Mouse (Mus musculus) adrenal gland, postnatal 4 days (tissue): Measurements from ENCODE around the gene Drd2. TPM values are rescaled to one million over a fixed set of nuclear protein-coding genes. Genes with fewer than 3 reads are reported as not detected.
A peak's percentile ranks its signal among the peaks of the same experiment; 100 is the strongest.

ENCODE experiments used
- DNase-seq, 2 experiments: peaks; one replicate each; pipeline ENCODE4 v3.0.0; 2021 to 2022; ENCODE audit warnings: low spot score in 2 of 2, mixed read lengths in 2 of 2
- long read RNA-seq, 2 experiments: library from polyadenylated mRNA; stranded (forward); transcript quantifications; one replicate each; pipeline ENCODE4 v2.0.0; 2021
- total RNA-seq, 2 experiments: library from RNA; stranded (reverse); gene quantifications; 2 replicates each; pipeline ENCODE4 v1.2.3; 2021

Gene Drd2
- total RNA-seq = 1 to 10 TPM; 2.1 to 2.4 TPM
- long read RNA-seq, experiment 1, partial matches to known transcripts = 1 of 1 reads
- long read RNA-seq, experiment 1, other reads (novel, unspliced or antisense) = 0 of 1 reads
- long read RNA-seq, experiment 2, partial matches to known transcripts = 1 of 3 reads
- long read RNA-seq, experiment 2, other reads (novel, unspliced or antisense) = 1 of 3 reads

DNA sequence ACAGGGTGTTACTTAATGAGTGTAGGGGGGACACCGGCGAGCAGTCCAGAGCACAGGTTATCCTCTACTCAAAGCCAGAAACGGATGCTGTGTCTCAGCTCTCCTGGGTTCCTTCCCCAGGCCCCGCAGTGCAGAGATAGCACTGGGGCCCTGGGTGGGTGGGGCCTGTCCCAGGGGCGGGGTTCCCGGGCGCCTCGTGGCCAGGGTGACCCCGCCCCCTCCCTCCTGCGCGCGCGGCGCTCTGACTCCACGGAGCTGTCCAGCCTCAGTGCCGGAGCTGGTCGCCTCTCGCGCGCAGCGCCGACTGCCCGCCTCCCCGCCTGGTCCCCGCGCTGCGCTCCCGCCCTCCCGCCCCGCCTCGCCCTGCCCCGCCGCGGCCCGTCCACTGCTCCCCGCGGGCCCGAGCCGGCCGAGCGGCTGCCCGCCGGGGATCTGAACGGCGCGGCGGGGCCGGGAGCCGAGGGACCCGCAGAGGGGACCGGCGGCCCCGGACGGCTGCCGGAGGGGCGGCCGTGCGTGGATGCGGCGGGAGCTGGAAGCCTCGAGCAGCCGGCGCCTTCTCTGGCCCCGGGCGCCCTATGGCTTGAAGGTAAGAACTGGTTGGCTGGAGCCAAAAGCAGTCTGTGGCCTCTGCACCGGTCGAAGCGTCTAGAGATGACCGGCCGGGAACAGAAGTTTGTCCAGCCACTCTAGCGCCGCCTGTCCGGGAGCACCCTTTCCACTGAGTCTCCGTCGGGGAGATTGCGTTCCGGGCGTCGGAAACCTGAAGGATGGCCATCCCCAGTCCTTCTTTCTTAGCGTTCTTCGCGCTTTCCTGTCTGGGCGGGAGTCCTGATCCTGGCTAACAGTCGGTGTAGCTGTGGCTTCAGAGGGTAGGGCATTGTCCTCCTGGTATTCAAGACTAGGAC is at the start of gene Drd2:
Gene Drd2 (plus strand): TSS at position 492 of the 908 bp plus-strand sequence.
- peak; percentile 20 to 25 for DNase-seq

DNA sequence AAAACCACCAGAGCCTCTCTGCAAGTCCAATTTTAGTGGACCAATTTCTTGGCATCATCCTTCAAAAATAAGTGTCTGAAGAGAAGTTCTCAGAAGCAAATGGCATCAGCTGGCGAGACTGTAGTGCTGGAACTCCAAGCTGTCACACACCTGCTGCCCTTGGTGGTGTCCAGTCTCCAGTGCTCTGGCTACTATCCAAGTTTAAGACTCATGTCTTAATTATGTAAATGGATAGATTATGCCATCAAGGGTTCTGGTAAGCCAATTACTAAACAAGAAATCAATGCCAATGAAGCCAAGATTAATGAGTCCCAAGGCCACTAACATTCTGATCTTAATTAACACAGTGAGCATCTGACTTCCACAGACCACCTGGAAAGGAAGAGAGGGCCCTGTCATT is 45.3 kb upstream of the Drd2 start:
- no peak for DNase-seq

DNA sequence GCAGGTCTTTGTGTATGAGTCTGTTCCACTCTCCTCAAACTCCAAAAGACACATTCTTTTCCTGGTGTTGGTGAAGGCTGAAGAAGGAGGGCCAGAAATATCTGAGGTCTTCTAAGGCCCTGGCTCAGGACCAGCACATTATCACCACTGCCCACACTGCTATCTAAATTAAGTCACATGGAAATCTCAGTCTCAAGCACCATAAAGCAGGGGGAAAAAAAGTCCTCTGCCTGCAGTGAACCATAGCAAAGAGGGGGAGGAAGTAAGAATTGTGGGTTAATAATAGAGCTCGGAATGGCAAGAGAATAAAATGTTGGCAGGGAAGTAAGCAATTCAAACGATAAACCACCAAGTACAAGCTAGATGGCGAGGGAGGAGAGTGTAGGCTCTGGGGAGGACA is 32.9 kb upstream of the Drd2 start:
- DNase-seq = no peak

DNA sequence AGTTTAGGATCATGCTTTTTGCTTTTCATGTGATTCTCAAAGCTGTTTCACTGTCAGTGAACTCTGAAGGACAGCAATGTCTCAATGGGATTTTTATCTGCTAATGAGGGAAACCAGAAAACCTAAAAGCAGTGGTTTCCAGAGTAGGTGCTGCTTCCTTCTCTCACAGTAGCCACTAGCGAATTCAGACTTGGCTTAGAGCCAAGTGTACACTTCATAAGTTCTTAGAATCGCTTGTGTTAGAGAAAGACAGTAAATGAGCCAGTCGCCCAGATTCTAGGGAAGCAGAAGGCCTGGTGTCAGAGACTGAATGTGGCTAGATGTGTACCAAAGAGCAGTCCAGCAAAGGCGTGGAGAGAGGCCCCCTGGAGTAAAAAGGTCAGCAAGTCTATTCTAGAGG is 29.6 kb upstream of the Drd2 start:
- no peak for DNase-seq

DNA sequence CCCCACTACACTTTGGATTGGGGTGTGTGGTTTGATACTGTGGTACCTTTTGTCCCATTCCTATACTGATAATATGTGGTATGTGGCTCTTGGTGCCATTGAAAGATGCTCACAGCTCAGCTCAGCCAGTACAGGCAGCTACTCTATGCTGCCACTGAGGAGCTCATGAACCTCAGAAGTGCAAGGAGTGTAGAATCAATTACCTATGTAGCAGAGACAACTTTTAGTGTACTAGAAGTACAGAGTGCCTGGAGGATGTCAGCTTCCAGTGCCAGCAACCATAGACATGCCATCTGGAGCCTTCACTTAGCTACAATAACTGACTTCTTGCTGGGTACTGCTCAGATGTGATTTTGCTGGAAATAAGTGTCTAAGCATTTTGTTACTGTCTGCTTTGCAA is 21.8 kb upstream of the Drd2 start:
- no peak for DNase-seq

DNA sequence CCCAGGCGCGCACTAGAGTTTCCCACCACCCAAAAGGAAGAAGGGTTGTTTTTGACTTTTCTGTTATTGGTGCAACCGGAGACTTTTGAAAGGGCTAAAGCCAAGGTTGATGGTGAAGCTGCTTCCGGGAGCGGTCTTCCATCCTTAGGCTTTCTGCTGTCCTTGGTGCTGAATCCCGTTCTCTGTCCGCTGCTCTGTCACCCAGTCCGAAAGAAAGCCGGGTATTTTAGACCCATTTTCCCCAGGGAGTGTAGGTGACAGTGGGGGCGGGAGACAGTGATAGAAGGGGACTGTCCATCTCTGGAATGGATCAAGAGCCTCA is 578 bp downstream of the Drd2 start:
- DNase-seq = peak; percentile 10 to 20

DNA sequence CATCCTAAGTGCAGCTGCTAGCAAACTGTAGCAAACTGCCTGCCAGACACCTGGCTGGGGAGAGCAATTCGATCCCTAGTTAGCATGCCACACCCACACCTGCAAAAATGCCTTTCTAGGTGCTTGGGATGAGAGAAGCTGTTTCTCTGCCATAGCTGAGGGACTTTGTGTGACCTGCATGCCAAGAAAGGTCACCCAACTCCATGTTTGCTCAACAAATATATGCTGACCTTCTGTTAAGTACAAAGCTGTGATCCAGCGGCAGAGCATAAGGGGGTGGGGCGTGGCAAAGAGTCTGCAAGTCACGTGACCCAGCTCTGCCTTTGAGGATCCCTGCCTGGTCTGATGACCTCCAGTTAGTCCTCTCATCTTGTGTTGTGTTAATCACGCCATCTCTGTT is 25.3 kb downstream of the Drd2 start:
- no peak for DNase-seq

DNA sequence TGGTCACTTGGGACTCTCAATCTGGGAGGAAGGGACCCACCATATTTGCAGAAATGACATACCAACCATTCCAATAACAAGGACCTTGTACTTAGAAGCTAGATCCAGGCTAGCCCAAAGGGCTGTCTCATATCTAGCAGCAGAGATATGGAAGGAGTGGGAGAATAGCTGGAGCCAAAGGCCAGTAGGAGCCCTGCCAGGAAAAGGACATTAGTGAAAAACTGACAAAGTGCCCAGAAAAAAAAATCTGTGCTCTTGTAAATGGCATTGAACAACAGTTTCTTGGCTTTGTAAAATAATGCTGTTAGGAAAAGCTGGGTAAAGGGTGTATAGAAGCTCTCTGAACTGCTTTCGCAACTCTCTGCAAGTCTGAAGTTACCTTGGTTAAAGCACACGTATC is 33.5 kb downstream of the Drd2 start:
- no peak for DNase-seq

DNA sequence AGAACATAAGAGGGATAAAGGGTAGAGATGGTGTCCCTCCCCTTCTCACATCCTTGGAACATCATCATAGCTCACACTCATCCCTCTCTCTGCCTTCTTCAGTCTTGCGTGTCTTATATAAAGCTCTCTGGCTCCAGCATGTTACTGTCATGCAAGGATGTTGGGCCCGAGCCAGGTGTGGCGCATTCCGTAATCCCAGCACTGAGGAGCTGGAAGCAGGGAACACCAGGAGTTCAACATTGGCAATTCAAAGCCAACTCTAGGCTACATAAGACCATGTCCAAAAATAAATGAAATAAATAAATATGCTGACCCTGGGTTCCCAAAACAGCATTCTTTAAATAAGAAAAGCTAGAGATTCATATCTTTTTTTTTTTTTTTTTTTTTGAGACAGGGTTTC is 39.5 kb downstream of the Drd2 start:
- DNase-seq = no peak

DNA sequence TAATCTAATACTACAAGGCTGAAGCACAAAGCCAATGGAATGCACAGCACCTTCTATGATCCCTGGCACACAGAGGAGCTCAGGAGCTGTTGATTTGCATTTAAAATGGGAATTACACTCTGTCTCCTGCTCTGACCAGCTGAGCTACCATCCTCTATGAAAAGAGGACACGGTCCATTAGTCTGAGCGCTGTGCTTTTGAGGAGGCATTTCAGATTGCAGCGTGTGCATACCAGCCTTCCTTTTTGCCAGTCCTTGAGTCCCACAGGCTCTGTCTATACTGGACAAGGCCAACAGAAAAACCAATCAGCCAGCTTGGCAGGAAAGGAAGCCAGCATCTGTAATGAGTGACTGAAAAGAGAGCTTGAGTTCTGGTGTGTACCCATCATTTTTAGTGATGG is 43.6 kb downstream of the Drd2 start:
- DNase-seq = no peak

DNA sequence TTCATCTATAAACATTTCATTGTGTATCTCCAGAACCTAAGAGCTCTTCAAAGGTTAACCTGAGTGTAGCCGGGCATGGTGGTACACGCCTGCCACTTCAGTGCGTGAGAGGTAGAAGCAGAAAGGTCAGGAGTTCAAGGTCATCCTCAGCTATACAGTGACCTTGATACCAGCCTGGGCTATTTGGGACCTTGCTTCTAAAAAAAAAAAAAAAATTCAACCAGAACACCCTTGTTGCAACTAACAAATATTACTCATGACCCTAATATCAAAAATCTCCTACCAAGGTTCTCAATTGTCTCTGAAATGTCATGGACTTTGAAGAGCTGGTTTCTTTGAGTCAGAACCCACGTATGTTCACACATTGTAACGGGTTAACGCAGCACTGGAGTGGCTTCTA is 44.4 kb downstream of the Drd2 start:
- no peak for DNase-seq

DNA sequence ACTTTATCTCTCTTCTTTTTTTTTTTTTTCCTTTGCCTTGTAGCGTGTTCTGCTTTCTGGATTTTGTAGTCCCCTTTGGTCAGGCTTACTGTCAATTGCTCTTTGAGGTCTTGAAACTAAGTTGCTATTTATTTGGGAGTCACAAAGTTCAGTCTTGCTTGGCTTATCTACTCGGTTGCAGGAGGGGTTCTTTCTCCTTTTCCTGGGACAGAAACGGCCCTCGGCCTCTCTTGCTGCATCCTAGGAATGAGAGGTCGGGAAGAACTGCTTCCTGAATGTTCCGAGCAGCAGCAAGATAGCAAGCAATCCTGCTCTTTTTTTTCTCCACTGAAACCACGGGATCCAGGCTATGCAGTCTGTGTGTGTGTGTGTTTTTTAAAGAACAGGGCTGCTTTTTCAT is 44.9 kb downstream of the Drd2 start:
- DNase-seq = no peak

DNA sequence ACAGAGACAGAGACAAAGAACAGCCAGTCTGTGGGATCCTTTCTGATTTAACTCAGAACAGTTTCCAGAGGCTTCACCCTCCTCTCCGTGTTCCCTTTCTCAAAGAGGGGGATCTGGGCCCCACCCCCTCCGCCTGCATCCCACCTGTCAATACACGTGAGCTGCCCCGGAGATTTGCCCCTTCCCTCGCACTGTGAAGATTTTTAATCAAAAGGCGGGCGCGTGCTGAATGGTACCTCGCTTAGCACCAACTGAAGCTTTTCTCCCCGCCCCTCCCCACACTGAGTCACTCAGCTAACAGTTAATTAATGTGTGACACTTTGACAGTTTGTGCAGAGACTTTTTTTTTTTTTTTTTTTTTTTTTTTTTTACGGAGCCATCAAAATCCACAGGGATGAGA is 45.7 kb downstream of the Drd2 start:
- no peak for DNase-seq

DNA sequence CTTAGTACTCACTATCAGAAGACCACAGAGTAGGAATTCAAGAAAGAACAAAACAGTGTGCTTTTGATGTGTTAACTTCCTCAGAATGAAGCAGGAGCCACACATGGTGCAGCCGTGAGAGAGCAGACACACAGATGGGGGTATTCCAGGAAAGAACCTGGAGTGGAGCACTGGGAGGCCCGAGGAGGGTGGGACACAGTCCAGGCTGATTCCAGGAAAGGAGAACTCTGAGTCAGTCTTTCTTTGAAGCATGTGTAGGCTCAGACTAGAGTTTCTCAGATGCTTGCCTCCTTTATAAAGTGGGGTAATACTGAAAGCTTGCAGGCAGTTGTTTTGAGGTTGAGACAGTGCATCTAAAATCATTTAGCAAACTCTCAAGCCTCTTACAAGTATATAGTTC is 51.8 kb downstream of the Drd2 start:
- DNase-seq = no peak

DNA sequence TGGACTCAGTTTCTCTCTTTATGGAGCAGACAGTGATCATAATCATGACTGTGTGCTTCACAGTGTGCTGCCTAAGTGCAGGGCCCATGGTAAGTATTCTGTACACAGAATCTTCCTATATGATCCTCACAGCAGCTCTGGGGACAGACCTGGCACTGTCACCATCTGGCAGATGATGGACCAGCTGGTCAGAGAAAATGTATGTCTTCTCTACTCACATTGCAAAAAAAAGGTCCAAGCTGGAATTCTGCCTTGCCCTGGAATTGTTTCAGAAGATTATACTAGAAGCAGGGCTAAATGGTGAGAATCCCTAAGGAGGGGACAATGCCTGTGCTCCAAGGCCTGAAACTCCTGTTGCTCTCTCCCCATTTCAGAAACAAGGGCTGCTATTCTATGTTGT is 55.6 kb downstream of the Drd2 start:
- no peak for DNase-seq

DNA sequence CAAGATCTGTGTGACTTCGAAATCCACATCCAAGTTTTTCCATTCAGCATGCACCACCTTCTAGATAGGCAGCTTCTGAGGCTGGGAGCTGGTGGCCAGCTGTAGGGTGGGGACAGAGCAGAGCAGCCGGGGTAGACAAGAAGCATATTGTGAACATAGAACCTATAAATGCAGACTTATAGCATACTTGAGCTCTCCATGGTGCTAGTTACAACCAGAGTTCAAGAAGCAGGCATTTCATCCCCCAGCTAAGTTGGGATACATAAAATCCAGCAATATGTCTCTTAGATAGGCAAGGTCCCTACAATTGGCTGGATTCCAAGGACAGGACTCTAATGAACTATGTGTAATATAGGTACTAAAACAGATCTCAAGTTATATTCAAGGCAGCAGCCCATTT is 63.3 kb downstream of the Drd2 start:
- DNase-seq = no peak

DNA sequence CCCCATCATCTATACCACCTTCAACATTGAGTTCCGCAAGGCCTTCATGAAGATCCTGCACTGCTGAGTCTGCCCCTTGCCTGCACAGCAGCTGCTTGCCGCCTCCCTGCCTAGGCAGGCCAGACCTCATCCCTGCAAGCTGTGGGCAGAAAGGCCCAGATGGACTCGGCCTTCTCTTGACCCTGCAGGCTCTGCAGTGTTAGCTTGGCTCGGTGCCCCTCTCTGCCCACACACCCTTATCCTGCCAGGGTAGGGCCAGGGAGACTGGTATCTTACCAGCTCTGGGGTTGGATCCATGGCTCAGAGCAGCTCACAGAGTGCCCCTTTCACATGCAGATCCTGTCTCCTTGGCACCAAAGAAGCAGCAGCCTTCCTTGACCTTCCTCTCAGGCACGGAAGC is 66.6 kb downstream of the Drd2 start:
- no peak for DNase-seq

DNA sequence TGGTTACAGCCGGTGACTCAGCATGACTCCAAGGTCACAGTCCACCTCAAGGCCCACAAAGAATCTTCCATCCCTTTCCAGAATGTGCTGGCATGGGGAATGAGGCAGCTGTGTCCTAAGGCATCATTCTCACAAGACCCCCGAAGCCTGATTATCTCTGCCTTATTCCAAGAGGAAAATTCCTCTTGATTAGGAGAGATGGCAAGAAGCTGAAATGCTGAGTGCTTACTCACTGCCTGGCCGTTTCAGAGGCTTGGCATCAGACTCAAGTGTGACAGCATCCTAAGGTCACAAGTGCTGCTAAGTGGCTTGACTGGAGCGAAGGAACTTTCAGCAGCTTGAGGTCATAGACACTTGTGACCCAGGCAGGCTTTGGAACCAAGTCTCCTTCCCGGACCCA is 70.2 kb downstream of the Drd2 start:
- DNase-seq = no peak

DNA sequence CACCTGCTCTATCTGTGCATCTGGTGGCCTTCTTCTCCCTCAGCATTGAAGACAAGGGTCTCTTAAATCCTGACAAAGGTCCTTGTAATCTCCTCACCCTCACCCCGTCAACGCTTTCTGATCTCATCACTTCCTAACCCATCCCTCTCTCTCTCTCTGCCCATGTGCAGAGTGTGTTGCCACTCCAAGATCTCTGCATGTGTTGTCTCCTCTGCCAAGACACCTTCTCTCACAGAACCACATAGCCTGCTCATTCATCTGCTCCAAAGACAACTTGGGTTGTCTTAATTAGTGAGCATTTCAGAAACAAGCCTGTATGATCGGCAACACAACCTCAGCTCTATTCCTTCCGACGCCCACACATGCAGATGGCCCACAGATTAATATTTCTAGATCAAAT is 83.4 kb downstream of the Drd2 start:
- no peak for DNase-seq

DNA sequence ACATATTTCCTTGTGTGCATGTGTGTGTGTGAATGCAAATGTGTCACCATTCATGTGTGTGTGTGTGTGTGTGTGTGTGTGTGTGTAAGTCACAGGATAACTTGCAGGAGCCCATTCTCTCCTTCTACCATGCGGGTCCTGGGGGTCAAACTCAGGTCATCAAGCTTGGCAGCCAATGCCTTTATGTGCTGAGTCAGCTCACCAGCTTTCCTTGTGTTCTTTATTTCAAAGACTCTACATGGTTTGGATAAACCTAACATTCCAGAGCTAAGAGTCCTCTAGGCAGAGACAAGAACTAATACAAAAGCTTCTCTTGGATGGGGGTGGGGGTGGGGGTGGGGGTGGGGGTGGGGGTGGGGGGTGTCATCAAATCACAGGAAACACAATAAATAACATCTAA is 85.2 kb downstream of the Drd2 start:
- no peak for DNase-seq

DNA sequence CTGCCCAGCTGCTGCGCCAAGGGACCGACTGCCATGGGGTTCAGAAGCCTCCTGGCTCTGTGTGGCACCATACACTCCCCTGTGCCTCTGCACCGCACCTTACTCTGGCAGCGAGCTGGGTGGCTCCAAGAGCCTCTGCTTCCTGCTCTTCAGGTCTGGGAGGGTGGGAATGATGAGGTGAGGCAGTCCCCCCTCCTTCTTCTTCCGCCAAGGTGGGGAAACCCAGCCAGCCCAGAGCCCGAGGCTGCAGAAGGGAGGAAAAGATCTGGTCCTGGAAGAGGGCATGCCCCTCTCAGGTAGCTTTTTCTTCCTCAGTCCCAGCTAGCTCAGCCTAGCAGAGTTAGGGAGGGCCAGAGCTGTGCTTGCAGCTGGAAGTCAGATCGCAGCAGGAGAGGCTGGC is 86.5 kb downstream of the Drd2 start, which contains the start of gene Ankk1:
Gene Ankk1 (minus strand): TSS at position 101 of the 400 bp plus-strand sequence.
- no peak for DNase-seq

DNA sequence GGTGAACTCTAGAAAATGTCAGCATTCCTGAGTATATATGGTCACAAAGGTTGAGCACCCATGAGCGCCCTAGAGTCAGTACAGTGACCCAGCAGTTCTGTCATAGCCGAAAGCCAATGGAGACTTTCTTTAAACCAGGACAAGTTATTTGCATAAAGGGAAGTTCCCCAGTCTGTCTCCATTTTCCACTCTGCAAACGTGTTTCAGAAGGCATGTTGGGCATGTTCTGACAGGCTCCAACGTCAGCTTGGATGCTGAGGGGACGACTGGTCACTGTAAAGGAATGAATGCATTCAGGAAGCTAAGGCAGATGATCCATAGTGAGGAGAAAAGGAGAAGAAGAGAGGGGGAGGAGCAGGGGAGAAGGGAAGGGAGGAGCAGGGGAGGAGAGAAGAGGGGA is 87.1 kb downstream of the Drd2 start:
- no peak for DNase-seq

DNA sequence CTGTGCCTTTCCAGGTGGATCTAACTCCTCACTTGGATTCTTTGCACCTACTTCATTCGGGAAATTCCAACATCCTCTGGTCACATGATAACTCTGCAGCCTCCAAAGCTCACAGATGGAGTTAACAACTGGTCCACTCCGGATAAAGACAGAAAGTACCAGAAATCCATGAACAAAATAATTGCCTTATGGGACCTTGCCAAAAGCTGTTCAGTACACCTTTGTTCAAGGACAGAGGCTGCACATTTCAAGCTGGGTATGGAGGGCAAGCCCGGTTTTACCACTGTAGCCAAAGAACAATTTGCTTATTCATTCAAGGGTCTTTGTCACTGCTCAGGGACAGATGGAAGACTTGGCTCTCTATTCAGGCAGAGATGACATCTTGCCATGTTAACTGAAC is 102.2 kb downstream of the Drd2 start:
- no peak for DNase-seq
